Mouse (Mus musculus): ENCODE results near the gene Sall1. TPM values are rescaled to one million over a fixed set of nuclear protein-coding genes. Genes with fewer than 3 reads are reported as not detected.

Gene Sall1
- polyA plus RNA-seq, 1 experiment from 2014 or later, result 2.5 TPM

- ATAC-seq (ENCODE audit: insufficient number of reproducible peaks, insufficient read depth, low FRiP score, low TSS enrichment), result no peak
- H3K9me3 ChIP-seq, result no peaks in the 10 kb centered on the region
- H3K27me3 ChIP-seq, result no peaks in the 10 kb centered on the region
- no peak overlapping the region for H3K9ac ChIP-seq
- no peak overlapping the region for H3K4me2 ChIP-seq (replicated peaks)
- no peak overlapping the region for H3K27ac ChIP-seq
- H3K4me3 ChIP-seq, result no peak overlapping the region
- H3K36me3 ChIP-seq, result no peaks in the 10 kb centered on the region
- WGBS, result 73% methylated on average over 5 of the region's 5 CpGs
- no peaks in the 10 kb centered on the region for H3K4me1 ChIP-seq
These were observed 60.5 kb downstream of the Sall1 start for GRCm38 (mm10) chr8:88983468-88983867.

Small RNAs within 50 kb of the gene (microRNA-seq; reads per million reads assigned to microRNA genes)
- not detected for gene Mir8110

Measured in embryonic facial prominence, embryonic 12.5 days (tissue).